Mouse (Mus musculus) C2C12 (cell line): ENCODE measurements around the gene Gpr37l1.

Experiments
- CTCF ChIP-seq: IDR thresholded peaks from one replicate; pipeline ENCODE4 v1.5.1; 2011; ENCODE audit not compliant: control insufficient read depth, insufficient read depth, insufficient read length
- MYOD1 ChIP-seq: IDR thresholded peaks from one replicate; pipeline ENCODE4 v1.6.1; 2011; ENCODE audit warnings: low read depth; ENCODE audit not compliant: control insufficient read depth, insufficient read length
- USF1 ChIP-seq: IDR thresholded peaks from one replicate; pipeline ENCODE4 v1.6.1; 2011; ENCODE audit warnings: low read depth, mild to moderate bottlenecking, control low read depth, moderate library complexity

DNA sequence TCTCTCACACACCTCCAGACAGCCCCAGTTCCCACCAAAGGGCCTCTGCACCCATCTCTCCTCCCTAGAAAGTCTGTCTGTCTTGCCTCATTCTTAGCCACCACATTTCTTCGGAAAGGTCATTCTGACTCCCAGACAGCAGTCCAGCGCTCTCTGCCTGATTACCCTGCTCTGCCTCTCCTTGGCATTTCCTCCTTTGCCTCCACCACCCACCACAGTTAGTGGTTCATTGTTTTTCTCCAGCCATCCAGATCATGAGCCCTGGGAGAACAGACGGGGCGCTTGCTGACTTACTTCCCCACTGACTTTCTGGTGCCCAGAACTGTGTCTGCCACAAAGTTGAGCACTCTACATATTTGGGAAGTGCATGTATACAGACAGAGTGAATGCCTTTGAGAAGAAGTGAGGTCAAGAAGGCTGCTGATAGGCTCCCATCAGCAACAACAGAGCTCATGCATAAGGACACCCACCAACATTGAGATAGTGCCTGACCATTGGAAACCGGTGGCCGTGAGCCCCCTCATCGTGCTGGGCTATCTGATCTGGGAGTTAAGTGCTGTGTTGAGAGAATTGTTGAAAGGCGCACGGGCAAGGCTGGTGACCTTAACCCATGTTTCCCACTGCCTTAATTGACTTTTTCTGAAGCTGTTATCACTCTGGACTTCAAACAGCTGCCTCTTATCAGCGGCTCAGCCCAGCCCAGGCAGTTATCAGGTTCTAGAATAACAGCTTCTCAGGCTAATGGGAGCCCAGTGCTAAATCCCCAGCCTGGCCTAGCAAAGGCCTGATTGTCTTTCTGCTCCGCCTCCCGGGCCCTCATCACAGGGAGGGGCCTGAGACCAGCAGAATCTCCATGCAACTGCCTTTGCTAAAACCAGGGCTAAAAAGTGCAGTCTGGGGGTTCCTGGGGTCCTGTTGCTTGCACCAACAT is 37.0 kb upstream of the Gpr37l1 start:
- no peak for TF ChIP-seq USF1
- TF ChIP-seq MYOD1, result no peak
- TF ChIP-seq CTCF, result no peak
